Mouse (Mus musculus): ENCODE data around the gene Rftn2. TPM values are rescaled to one million over a fixed set of nuclear protein-coding genes. Genes with fewer than 3 reads are reported as not detected.
A peak's percentile ranks its signal among the peaks of the same experiment; 100 is the strongest.

Gene Rftn2
- 7.3 and 8.5 TPM in 2 replicates for polyA plus RNA-seq (2016; fragmentation: Nextera tagmentation; extraction: Ambion mirVana)

- WGBS = 1% methylated on average over 26 of the region's 26 CpGs
- H3K27ac ChIP-seq = peak within 1 kb of the TSS; percentile 85
- 0 out of 2 replicates have a peak, but pooled peaks cover 6% of the 10 kb centered on the region for H3K27me3 ChIP-seq (ENCODE audit: insufficient read depth, poor library complexity, severe bottlenecking)
- H3K9me3 ChIP-seq = no peaks in the 10 kb centered on the region
- no peaks in the 10 kb centered on the region for H3K36me3 ChIP-seq
- peak; percentile 67 for DNase-seq (ENCODE audit: low spot score)
- H3K4me1 ChIP-seq (replicated peaks) = peaks cover 31% of the 10 kb centered on the region
- H3K4me3 ChIP-seq = peak within 1 kb of the TSS; percentile 57
These were observed at the start of gene Rftn2 for GRCm38 (mm10) chr1:55226011-55226857. Rftn2 (minus strand) TSS chr1:55226782.

- no peaks in the 10 kb centered on the region for H3K4me1 ChIP-seq (replicated peaks)
- H3K27ac ChIP-seq = no peak overlapping the region
- no peak for DNase-seq (ENCODE audit: low spot score)
- H3K4me3 ChIP-seq = no peak overlapping the region
- H3K36me3 ChIP-seq = no peaks in the 10 kb centered on the region
- 68% methylated on average over 2 of the region's 2 CpGs for WGBS
- H3K27me3 ChIP-seq (ENCODE audit: insufficient read depth, poor library complexity, severe bottlenecking) = no peaks in the 10 kb centered on the region
- no peaks in the 10 kb centered on the region for H3K9me3 ChIP-seq
These were observed 38.9 kb upstream of the Rftn2 start for GRCm38 (mm10) chr1:55265447-55265846.

GRCm38 (mm10) chr1:55264385-55264784, 37.8 kb upstream of the Rftn2 start:
- Histone ChIP-seq H3K4me1 (replicated peaks) (no peaks in the 10 kb centered on the region), H3K27me3 (ENCODE audit: insufficient read depth, poor library complexity, severe bottlenecking) (no peaks in the 10 kb centered on the region), H3K27ac (no peak overlapping the region), H3K9me3 (no peaks in the 10 kb centered on the region), H3K36me3 (no peaks in the 10 kb centered on the region), H3K4me3 (no peak overlapping the region)
- 69% methylated on average over 2 of the region's 2 CpGs for WGBS
- DNase-seq (ENCODE audit: low spot score) = no peak

- 0 out of 2 replicates have a peak, but pooled peaks cover 5% of the 10 kb centered on the region for H3K36me3 ChIP-seq
- H3K4me1 ChIP-seq (replicated peaks) = no peaks in the 10 kb centered on the region
- H3K9me3 ChIP-seq = no peaks in the 10 kb centered on the region
- DNase-seq (ENCODE audit: low spot score) = no peak
- H3K4me3 ChIP-seq = no peak overlapping the region
- no peaks in the 10 kb centered on the region for H3K27me3 ChIP-seq (ENCODE audit: insufficient read depth, poor library complexity, severe bottlenecking)
- no peak overlapping the region for H3K27ac ChIP-seq
- 86% methylated on average over 2 of the region's 2 CpGs for WGBS
These were observed 19.8 kb upstream of the Rftn2 start for GRCm38 (mm10) chr1:55246374-55246773.

- Histone ChIP-seq H3K9me3 (no peaks in the 10 kb centered on the region), H3K4me3 (peak overlapping the region; percentile 73), H3K36me3 (peaks cover 5% of the 10 kb centered on the region; the same call in 1 of the 2 replicates), H3K4me1 (replicated peaks) (peaks cover 36% of the 10 kb centered on the region), H3K27ac (no peak overlapping the region), H3K27me3 (ENCODE audit: insufficient read depth, poor library complexity, severe bottlenecking) (no peaks in the 10 kb centered on the region)
- DNase-seq (ENCODE audit: low spot score) = no peak
- 5% methylated on average over 1 of the region's 1 CpGs for WGBS
These were observed 12.7 kb upstream of the Rftn2 start for GRCm38 (mm10) chr1:55239237-55239636.

- H3K27me3 ChIP-seq (ENCODE audit: insufficient read depth, poor library complexity, severe bottlenecking) = no peaks in the 10 kb centered on the region
- no peak for DNase-seq (ENCODE audit: low spot score)
- 32% methylated on average over 13 of the region's 13 CpGs for WGBS
- peak overlapping the region; percentile 73 for H3K4me3 ChIP-seq
- peak overlapping the region; percentile 86; the same call in 1 of the 2 replicates for H3K27ac ChIP-seq
- peaks cover 5% of the 10 kb centered on the region; the same call in 1 of the 2 replicates for H3K36me3 ChIP-seq
- no peaks in the 10 kb centered on the region for H3K9me3 ChIP-seq
- peaks cover 36% of the 10 kb centered on the region for H3K4me1 ChIP-seq (replicated peaks)
These were observed 11.9 kb upstream of the Rftn2 start for GRCm38 (mm10) chr1:55238496-55238895.

- peak overlapping the region; percentile 73 for H3K4me3 ChIP-seq
- peak; percentile 43 for DNase-seq (ENCODE audit: low spot score)
- H3K27me3 ChIP-seq (ENCODE audit: insufficient read depth, poor library complexity, severe bottlenecking) = no peaks in the 10 kb centered on the region
- peaks cover 5% of the 10 kb centered on the region; the same call in 1 of the 2 replicates for H3K36me3 ChIP-seq
- WGBS = under 1% methylated on average over 23 of the region's 23 CpGs
- peaks cover 36% of the 10 kb centered on the region for H3K4me1 ChIP-seq (replicated peaks)
- peak overlapping the region; percentile 86 for H3K27ac ChIP-seq
- H3K9me3 ChIP-seq = no peaks in the 10 kb centered on the region
These were observed 11.1 kb upstream of the Rftn2 start for GRCm38 (mm10) chr1:55237643-55238161.

GRCm38 (mm10) chr1:55236890-55237642, 10.5 kb upstream of the Rftn2 start, which contains the start of gene Mars2:
Mars2 (plus strand) TSS chr1:55237177.
- Histone ChIP-seq H3K9me3 (no peaks in the 10 kb centered on the region), H3K4me1 (replicated peaks) (peaks cover 36% of the 10 kb centered on the region)
- WGBS = under 1% methylated on average over 82 of the region's 82 CpGs

GRCm38 (mm10) chr1:55236487-55236886, 9.9 kb upstream of the Rftn2 start:
- H3K27ac ChIP-seq = peak overlapping the region; percentile 86
- no peaks in the 10 kb centered on the region for H3K27me3 ChIP-seq (ENCODE audit: insufficient read depth, poor library complexity, severe bottlenecking)
- peaks cover 36% of the 10 kb centered on the region for H3K4me1 ChIP-seq (replicated peaks)
- DNase-seq (ENCODE audit: low spot score) = no peak
- no peaks in the 10 kb centered on the region for H3K9me3 ChIP-seq
- no peaks in the 10 kb centered on the region; the same call in 1 of the 2 replicates for H3K36me3 ChIP-seq
- peak overlapping the region; percentile 73 for H3K4me3 ChIP-seq
- WGBS = 42% methylated on average over 5 of the region's 5 CpGs

More at GRCm38 (mm10) chr1:55236890-55237642, 10.5 kb upstream of the Rftn2 start, which contains the start of gene Mars2:
- peak within 1 kb of the TSS; percentile 86 for H3K27ac ChIP-seq
- peak within 1 kb of the TSS; percentile 73 for H3K4me3 ChIP-seq
- peaks cover under 1% of the 10 kb centered on the region; the same call in 1 of the 2 replicates for H3K36me3 ChIP-seq
- no peaks in the 10 kb centered on the region for H3K27me3 ChIP-seq (ENCODE audit: insufficient read depth, poor library complexity, severe bottlenecking)
- DNase-seq (ENCODE audit: low spot score) = peak; percentile 96

GRCm38 (mm10) chr1:55234910-55235520, 8.4 kb upstream of the Rftn2 start:
- Histone ChIP-seq H3K27ac (no peak overlapping the region), H3K4me3 (no peak overlapping the region), H3K4me1 (replicated peaks) (peaks cover 24% of the 10 kb centered on the region), H3K36me3 (no peaks in the 10 kb centered on the region), H3K27me3 (ENCODE audit: insufficient read depth, poor library complexity, severe bottlenecking) (no peaks in the 10 kb centered on the region), H3K9me3 (no peaks in the 10 kb centered on the region)
- DNase-seq (ENCODE audit: low spot score) = no peak
- WGBS = 51% methylated on average over 16 of the region's 16 CpGs

GRCm38 (mm10) chr1:55228256-55228884, 1.8 kb upstream of the Rftn2 start:
- no peaks in the 10 kb centered on the region for H3K9me3 ChIP-seq

GRCm38 (mm10) chr1:55227376-55227775, 794 bp upstream of the Rftn2 start:
- no peak overlapping the region for H3K27ac ChIP-seq
- H3K36me3 ChIP-seq = no peaks in the 10 kb centered on the region
- H3K9me3 ChIP-seq = no peaks in the 10 kb centered on the region
- 0 out of 2 replicates have a peak, but pooled peaks cover 6% of the 10 kb centered on the region for H3K27me3 ChIP-seq (ENCODE audit: insufficient read depth, poor library complexity, severe bottlenecking)
- H3K4me3 ChIP-seq = no peak overlapping the region
- WGBS = 26% methylated on average over 1 of the region's 1 CpGs
- H3K4me1 ChIP-seq (replicated peaks) = peaks cover 31% of the 10 kb centered on the region
- no peak for DNase-seq (ENCODE audit: low spot score)

More at GRCm38 (mm10) chr1:55228256-55228884, 1.8 kb upstream of the Rftn2 start:
- WGBS = 89% methylated on average over 8 of the region's 8 CpGs
- no peak for DNase-seq (ENCODE audit: low spot score)
- Histone ChIP-seq H3K27me3 (ENCODE audit: insufficient read depth, poor library complexity, severe bottlenecking) (0 out of 2 replicates have a peak, but pooled peaks cover 6% of the 10 kb centered on the region), H3K4me3 (no peak overlapping the region), H3K27ac (no peak overlapping the region), H3K36me3 (no peaks in the 10 kb centered on the region), H3K4me1 (replicated peaks) (peaks cover 31% of the 10 kb centered on the region)

Measured in hindbrain, embryonic 10.5 days (tissue).